Comparison of ENCODE assay signal across 9 mouse cellular contexts in genomic region chr10:75556026-75556425, GRCm38 (mm10). TPM values are rescaled to one million over a fixed set of nuclear protein-coding genes. Genes with fewer than 3 reads are reported as not detected.
DNase-seq lines count a peak whose midpoint lies in the region; ATAC-seq lines count a peak whose summit lies in the region.
"Had no signal": no experiment of that assay in that cellular context is flagged by ENCODE, and none has a peak within 500 bp of the region (broad histone marks: within the 10 kb centered on the region; RNA-seq: fewer than 3 reads in every experiment).

No protein-coding gene starts in this region.

- H3K9me3 ChIP-seq in forebrain, embryonic 11.5 days (ENCODE audit: control insufficient read depth, low read length), result no peaks in the 10 kb centered on the region
- H3K9me3 ChIP-seq in midbrain, embryonic 15.5 days, result no peaks in the 10 kb centered on the region
- H3K9me3 ChIP-seq: liver, embryonic 15.5 days had no signal

- H3K36me3 ChIP-seq in forebrain, embryonic 11.5 days (ENCODE audit: control insufficient read depth, insufficient read depth, low read length), result no peaks in the 10 kb centered on the region
- H3K36me3 ChIP-seq in midbrain, embryonic 15.5 days (replicated peaks), result peaks cover 5% of the 10 kb centered on the region; the same call in 1 of the 2 replicates
- H3K36me3 ChIP-seq: liver, embryonic 15.5 days had no signal

- no peak overlapping the region for H3K27ac ChIP-seq in forebrain, embryonic 11.5 days (ENCODE audit: low read depth, low read length)
- peak overlapping the region; percentile 97 for H3K27ac ChIP-seq in midbrain, embryonic 15.5 days
- H3K27ac ChIP-seq: liver, embryonic 15.5 days had no signal

- H3K4me2 ChIP-seq in forebrain, embryonic 11.5 days (ENCODE audit: low read depth, low read length, severe bottlenecking), result no peak overlapping the region
- no peak overlapping the region for H3K4me2 ChIP-seq in midbrain, embryonic 15.5 days
- H3K4me2 ChIP-seq: liver, embryonic 15.5 days had no signal

- H3K4me1 ChIP-seq in forebrain, embryonic 11.5 days (replicated peaks; ENCODE audit: control insufficient read depth, insufficient read depth, low read length), result peaks cover 8% of the 10 kb centered on the region; the same call in 1 of the 2 replicates
- H3K4me1 ChIP-seq in midbrain, embryonic 15.5 days, result peaks cover 42% of the 10 kb centered on the region

- WGBS in forebrain, embryonic 11.5 days, result 43% methylated on average over 9 of the region's 9 CpGs
- 24% methylated on average over 9 of the region's 9 CpGs for WGBS in midbrain, embryonic 15.5 days

- ATAC-seq in forebrain, embryonic 11.5 days (replicated peaks; ENCODE audit: low FRiP score), result peak; percentile 55
- peak; percentile 10; the same call in 1 of the 2 replicates for ATAC-seq in midbrain, embryonic 15.5 days (replicated peaks)
- no peak for ATAC-seq in granulocyte monocyte progenitor cell, adult 5-6 weeks (replicated peaks; ENCODE audit: poor library complexity, severe bottlenecking)

- H3K9ac ChIP-seq in forebrain, embryonic 11.5 days (ENCODE audit: low read length), result 0 out of 2 replicates have a peak overlapping the region, but pooled peaks have one; percentile 4
- no peak overlapping the region for H3K9ac ChIP-seq in midbrain, embryonic 15.5 days
- H3K9ac ChIP-seq: liver, embryonic 15.5 days had no signal

- DNase-seq in adrenal gland, postnatal 10 days, result peak; percentile 71
- no peak for DNase-seq in adrenal gland, postnatal 4 days (ENCODE audit: low spot score in 2 of 2)
- peak; percentile 88 for DNase-seq in 3134 (ENCODE audit: extremely low read depth, insufficient read length, low spot score)
- DNase-seq in forebrain, embryonic 11.5 days (ENCODE audit: low spot score), result peak; percentile 71
- peak; percentile 83 to 90 for DNase-seq in layer of hippocampus, adult 8-10 months (ENCODE audit: low spot score in 2 of 2)
- DNase-seq in ovary, adult 18-20 months (ENCODE audit: low spot score), result no peak

- no peak overlapping the region for H3K4me3 ChIP-seq in forebrain, embryonic 11.5 days (ENCODE audit: low read depth, low read length)
- no peak overlapping the region for H3K4me3 ChIP-seq in midbrain, embryonic 15.5 days
- H3K4me3 ChIP-seq: liver, embryonic 15.5 days had no signal

- peaks cover 16% of the 10 kb centered on the region for H3K27me3 ChIP-seq in forebrain, embryonic 11.5 days (ENCODE audit: control insufficient read depth, insufficient read depth, low read length)
- peaks cover 2% of the 10 kb centered on the region; the same call in 1 of the 2 replicates for H3K27me3 ChIP-seq in midbrain, embryonic 15.5 days (replicated peaks)

RNA-seq across cellular contexts. Expression of gene Lrrc75b, which starts 4.1 kb away (rescaled TPM):
- total RNA-seq in adrenal gland, postnatal 10 days (2021), result 1 to 10 TPM; 1.1 to 3.9 TPM
- 1 to 10 TPM; 1.8 to 4.0 TPM for total RNA-seq in adrenal gland, postnatal 4 days (2021)
- 2.3 and 3.5 TPM in 2 replicates for polyA plus RNA-seq in forebrain, embryonic 11.5 days (2014; fragmentation: Nextera tagmentation; extraction: Ambion mirVana)
- total RNA-seq in layer of hippocampus, adult 8-10 months (2022), result 10 to 100 TPM in 3 of 4 experiments, 1 to 10 TPM in 1; 9.5 to 16.9 (median 12.0) TPM
- 41.0 and 44.8 TPM in 2 replicates for polyA plus RNA-seq in midbrain, embryonic 15.5 days (2015; fragmentation: Nextera tagmentation; extraction: Ambion mirVana)
- total RNA-seq in granulocyte monocyte progenitor cell, adult 5-6 weeks (2014; fragmentation: Nextera tagmentation), result not detected in 2 replicates
- total RNA-seq in granulocyte monocyte progenitor cell, adult 5-6 weeks (2017), result not detected in 2 replicates

RNA-seq across cellular contexts. Expression of gene Ggt1, which starts 5.4 kb away (rescaled TPM):
- total RNA-seq in adrenal gland, postnatal 10 days (2021), result under 1 TPM; 0.48 to 0.88 TPM
- total RNA-seq in adrenal gland, postnatal 4 days (2021), result 10 to 100 TPM in 1 of 2 experiments, 1 to 10 TPM in 1; 1.2 to 39.0 TPM
- 2.3 and 3.4 TPM in 2 replicates for polyA plus RNA-seq in forebrain, embryonic 11.5 days (2014; fragmentation: Nextera tagmentation; extraction: Ambion mirVana)
- 1 to 10 TPM; 4.0 to 5.6 (median 4.6) TPM for total RNA-seq in layer of hippocampus, adult 8-10 months (2022)
- polyA plus RNA-seq in midbrain, embryonic 15.5 days (2015; fragmentation: Nextera tagmentation; extraction: Ambion mirVana), result 1.2 and 1.7 TPM in 2 replicates
- 1.7 TPM in 1 of 2 replicates, not detected in the other for total RNA-seq in granulocyte monocyte progenitor cell, adult 5-6 weeks (2014; fragmentation: Nextera tagmentation)
- 1.7 TPM in 1 of 2 replicates, not detected in the other for total RNA-seq in granulocyte monocyte progenitor cell, adult 5-6 weeks (2017)

RNA-seq across cellular contexts. Expression of gene Ggt5, which starts 33.1 kb away (rescaled TPM):
- 1 to 10 TPM; 7.3 to 8.3 TPM for total RNA-seq in adrenal gland, postnatal 10 days (2021)
- 10 to 100 TPM; 11.2 to 14.0 TPM for total RNA-seq in adrenal gland, postnatal 4 days (2021)
- 0.67 and 1.0 TPM in 2 replicates for polyA plus RNA-seq in forebrain, embryonic 11.5 days (2014; fragmentation: Nextera tagmentation; extraction: Ambion mirVana)
- total RNA-seq in layer of hippocampus, adult 8-10 months (2022), result 1 to 10 TPM; 2.6 to 5.0 (median 4.3) TPM
- 2.2 and 3.4 TPM in 2 replicates for polyA plus RNA-seq in midbrain, embryonic 15.5 days (2015; fragmentation: Nextera tagmentation; extraction: Ambion mirVana)
- total RNA-seq in granulocyte monocyte progenitor cell, adult 5-6 weeks (2014; fragmentation: Nextera tagmentation), result 2.3 and 6.4 TPM in 2 replicates
- total RNA-seq in granulocyte monocyte progenitor cell, adult 5-6 weeks (2017), result 2.4 and 3.6 TPM in 2 replicates

RNA-seq across cellular contexts. Expression of gene Gucd1, which starts 38.3 kb away (rescaled TPM):
- total RNA-seq in adrenal gland, postnatal 10 days (2021), result 10 to 100 TPM; 51.3 to 57.3 TPM
- total RNA-seq in adrenal gland, postnatal 4 days (2021), result 10 to 100 TPM; 42.4 to 44.6 TPM
- polyA plus RNA-seq in forebrain, embryonic 11.5 days (2014; fragmentation: Nextera tagmentation; extraction: Ambion mirVana), result 30.0 and 35.4 TPM in 2 replicates
- 10 to 100 TPM; 14.0 to 17.3 (median 14.4) TPM for total RNA-seq in layer of hippocampus, adult 8-10 months (2022)
- 22.3 and 24.4 TPM in 2 replicates for polyA plus RNA-seq in midbrain, embryonic 15.5 days (2015; fragmentation: Nextera tagmentation; extraction: Ambion mirVana)
- total RNA-seq in granulocyte monocyte progenitor cell, adult 5-6 weeks (2014; fragmentation: Nextera tagmentation), result 11.8 and 20.1 TPM in 2 replicates
- 11.8 and 15.4 TPM in 2 replicates for total RNA-seq in granulocyte monocyte progenitor cell, adult 5-6 weeks (2017)

RNA-seq across cellular contexts. Expression of gene Snrpd3, which starts 38.7 kb away (rescaled TPM):
- 10 to 100 TPM; 96.8 to 100.0 TPM for total RNA-seq in adrenal gland, postnatal 10 days (2021)
- total RNA-seq in adrenal gland, postnatal 4 days (2021), result 100 to 1,000 TPM; 114 to 124 TPM
- polyA plus RNA-seq in forebrain, embryonic 11.5 days (2014; fragmentation: Nextera tagmentation; extraction: Ambion mirVana), result 261 and 263 TPM in 2 replicates
- total RNA-seq in layer of hippocampus, adult 8-10 months (2022), result 10 to 100 TPM; 67.3 to 82.9 (median 72.6) TPM
- polyA plus RNA-seq in midbrain, embryonic 15.5 days (2015; fragmentation: Nextera tagmentation; extraction: Ambion mirVana), result 122 and 127 TPM in 2 replicates
- 97.0 and 127 TPM in 2 replicates for total RNA-seq in granulocyte monocyte progenitor cell, adult 5-6 weeks (2014; fragmentation: Nextera tagmentation)
- 74.4 and 109 TPM in 2 replicates for total RNA-seq in granulocyte monocyte progenitor cell, adult 5-6 weeks (2017)

Comparison
In these comparisons a context has a peak if more than half of its experiments do, and no peak if none do; other contexts are left out.
1. DNase-seq: peak in adrenal gland, postnatal 10 days (single experiment), 3134 (single experiment), forebrain, embryonic 11.5 days (single experiment) and layer of hippocampus, adult 8-10 months (2 of 2); none in adrenal gland, postnatal 4 days (0 of 2) and ovary, adult 18-20 months (single experiment).